Mouse (Mus musculus) v-Abl transformed pro-B cells (cell line): ENCODE data around the gene Ppp1r3a.
"Not testable (repeated sequence)": the region's sequence is repeated elsewhere in the genome, so short reads cannot be mapped to it uniquely, and the experiment has no call there.

ENCODE experiments used
- in situ Hi-C, 2 experiments: fragments of 400-800 bp; cut with MboI; formaldehyde crosslinking; loops; one replicate each; pipeline ENCODE4 v1.15.1; 2025; ENCODE audit not compliant: unreplicated experiment in 2 of 2

The Ppp1r3a gene

DNA sequence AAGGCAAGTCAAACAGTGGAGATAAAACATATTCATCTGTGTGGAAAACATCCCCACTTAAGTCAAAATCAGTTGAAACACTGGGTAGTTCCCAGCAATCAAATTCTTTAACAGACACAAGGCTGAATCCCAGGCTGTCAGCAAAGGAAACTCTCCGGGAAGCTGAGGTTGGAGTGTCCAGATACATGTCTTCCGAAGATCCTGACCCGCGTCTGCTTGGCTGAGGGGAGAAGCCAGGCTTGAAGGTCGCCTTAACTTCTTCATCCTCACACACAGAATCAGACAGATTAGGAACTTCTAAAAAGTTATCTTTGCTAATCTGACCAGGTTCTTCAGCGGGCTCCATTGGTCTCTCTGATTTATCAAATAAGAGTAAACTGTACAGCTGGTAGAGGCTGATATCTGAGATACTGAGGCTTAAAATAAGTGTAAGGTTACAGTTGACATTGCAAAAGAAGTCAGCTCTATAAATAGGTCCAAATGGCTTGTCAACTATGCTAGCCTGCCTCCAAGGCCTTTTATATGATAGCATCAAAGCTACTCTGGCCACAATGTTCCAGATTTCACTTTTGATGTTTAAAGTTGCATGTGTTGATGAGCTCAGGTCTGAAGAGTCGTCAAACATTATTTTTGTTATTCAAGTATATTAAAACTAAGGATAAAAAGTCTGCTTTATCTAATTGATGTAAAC, at the start of gene Ppp1r3a:
Gene Ppp1r3a (minus strand): TSS at position 374 of the 691 bp plus-strand sequence.
- in situ Hi-C loops, result no loop called here

DNA sequence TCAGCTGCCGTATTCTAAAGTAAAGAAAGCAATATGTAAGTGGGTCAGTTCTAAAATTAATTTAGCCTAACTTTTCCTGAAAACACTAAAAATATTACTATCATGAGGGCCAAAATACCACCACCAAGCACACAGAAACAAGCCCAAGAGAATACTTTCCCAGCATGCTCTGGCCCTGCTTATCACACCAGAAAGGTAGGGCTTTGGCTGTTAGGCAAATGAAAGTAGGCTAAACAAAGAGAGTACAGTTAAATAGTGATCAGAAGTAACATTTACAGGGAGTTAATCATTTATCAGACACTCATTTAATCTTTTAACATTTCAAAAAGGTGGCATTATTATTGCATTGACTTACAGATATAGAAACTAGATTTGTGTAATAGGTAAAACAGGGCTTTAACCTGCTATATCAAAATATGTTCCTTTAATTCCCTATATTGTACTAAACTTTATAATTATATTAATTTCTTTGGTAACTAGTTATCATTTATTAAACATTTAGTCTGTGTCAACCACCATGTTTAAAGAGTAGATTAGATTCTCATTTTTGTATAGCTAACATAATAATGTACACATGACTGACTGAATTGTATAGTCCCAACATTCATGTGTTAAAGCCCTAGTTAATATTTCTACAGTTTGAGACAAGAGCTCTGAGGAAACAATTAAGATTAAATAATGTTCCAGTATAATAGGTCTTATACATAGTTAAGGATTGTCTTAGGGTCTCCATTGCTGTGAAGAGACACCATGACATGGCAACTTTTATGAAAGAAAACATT, 32.3 kb upstream of the Ppp1r3a start:
- in situ Hi-C loops, result no loop called here

DNA sequence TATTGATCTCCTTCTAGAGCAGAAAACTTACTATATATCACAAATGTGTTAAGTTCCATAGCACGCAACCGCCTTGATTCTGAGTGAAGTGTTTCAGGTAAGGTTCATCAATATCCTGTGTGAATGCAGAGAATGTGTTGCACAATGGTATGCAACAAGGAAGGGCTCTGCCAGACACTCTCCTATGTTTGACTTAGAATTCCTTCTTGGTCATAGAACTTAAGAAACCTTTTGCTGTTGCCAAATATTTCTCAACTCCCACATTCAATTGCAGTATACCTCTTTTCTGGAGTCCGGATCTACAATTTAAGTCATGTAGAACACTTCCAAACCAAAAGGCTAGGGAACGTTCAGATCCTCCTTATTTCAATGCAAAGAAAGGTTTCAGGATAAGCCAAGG, 22.8 kb upstream of the Ppp1r3a start:
- in situ Hi-C loops, result no loop called here

DNA sequence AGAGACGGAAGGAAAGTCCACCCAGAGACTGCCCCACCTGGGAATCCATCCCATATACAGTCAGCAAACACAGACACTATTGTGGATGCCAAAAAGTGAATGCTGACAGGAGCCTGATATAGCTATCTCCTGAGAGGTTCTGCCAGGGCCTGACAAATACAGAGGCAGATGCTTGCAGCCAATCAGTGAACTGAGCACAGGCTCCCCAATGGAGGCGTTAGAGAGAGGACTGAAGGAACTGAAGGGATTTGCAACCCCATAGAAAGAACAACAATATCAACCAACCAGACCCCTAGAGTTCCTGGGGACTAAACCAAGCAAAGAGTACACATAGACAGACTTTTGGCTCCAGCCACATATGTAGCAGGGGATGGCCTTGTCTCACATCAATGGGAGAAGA, 16.6 kb upstream of the Ppp1r3a start:
- in situ Hi-C loops, result no loop called here

DNA sequence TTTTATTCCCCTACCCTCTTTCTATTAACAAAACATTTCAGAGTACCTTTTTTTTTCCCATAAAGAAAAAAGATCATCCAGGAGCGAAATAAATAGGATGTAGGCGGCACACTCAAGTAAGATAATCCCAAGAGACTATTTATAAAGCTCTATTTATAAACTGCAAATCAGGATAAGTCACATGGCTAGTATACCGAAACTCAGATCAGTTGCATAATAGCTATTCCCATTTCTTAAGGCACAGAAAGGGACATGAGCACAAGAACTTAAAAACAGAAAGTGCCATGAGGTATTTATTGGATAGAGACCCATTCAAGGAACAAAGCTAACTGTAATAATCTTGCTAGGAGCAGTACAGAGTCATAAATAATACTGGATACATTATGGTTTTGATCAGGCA, 2.4 kb upstream of the Ppp1r3a start:
- in situ Hi-C loops, result no loop called here

DNA sequence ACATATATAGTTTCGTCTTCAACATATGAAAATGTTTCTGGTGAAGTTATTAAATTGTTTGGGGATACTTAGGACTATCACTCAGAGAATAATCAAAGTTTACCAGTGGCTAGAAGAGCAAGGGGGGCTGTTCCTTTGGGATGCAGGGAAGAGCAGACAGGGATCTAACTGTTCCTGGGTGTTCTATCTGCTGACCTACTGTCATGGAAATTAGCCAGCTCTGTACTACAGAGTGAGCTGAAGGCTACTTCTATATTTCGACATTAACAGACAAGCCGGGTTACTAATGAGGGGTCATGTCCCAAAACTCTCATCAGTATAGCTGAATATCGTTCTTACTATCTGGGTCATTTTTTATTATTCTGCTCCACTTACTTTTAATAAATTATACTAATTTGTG, 1.6 kb downstream of the Ppp1r3a start:
- in situ Hi-C loops, result no loop called here

DNA sequence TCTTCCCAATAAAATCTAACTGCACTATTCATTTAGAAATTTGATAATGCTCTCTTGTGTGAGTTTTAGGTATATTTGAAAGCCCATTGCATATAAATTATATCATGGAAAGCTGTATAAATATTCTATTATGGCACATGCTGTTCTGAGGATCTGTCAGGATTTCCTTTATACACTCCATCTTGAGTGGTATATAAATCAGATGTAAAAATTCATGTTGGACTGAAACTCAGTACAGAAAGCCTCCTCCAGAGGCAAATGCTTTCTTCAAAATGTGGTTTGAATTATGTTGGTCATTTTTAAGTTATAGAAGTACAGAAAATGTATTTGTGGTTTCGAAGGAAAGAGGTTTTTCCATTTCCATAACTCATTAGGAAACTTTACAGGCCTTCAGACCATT, 2.9 kb downstream of the Ppp1r3a start:
- in situ Hi-C loops, result no loop called here

DNA sequence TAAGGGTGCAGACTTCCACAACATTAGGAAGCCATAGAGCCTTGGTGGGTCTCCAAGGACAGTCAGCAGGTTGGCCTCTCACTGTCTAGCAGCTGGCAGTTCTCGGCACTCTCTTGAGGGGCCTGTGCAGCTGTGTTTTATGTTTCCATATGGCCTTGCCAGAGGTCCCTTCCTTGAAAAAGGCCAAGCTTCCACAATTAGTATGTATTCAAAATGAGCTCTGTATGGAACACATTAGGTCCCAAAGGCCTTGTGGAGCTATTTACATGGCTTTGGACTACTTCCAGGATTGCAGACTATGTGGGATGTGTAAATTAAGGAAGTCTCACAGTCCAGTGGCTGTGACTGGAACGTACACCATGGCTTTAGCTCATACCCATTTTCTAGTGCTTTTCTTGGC, 8.1 kb downstream of the Ppp1r3a start:
- in situ Hi-C loops, result no loop called here

DNA sequence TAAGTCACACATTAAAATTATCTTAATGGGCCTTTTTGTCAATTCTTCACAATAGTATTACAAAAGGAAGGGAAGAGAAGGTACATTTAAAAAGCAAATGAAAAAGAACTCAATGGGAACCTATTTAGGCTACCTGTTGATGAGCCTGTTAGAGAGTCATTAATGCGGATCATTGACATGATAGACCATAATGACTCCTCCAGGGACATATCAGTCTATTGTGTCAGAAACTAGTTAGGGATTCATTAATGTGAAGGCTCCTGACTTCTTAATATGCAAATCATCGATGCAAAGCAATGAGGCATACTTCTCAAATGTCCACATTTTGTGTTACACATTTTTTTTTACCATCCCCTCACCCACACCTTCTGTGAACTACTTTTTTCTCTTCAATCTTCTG, 19.1 kb downstream of the Ppp1r3a start:
- in situ Hi-C loops, result no loop called here

DNA sequence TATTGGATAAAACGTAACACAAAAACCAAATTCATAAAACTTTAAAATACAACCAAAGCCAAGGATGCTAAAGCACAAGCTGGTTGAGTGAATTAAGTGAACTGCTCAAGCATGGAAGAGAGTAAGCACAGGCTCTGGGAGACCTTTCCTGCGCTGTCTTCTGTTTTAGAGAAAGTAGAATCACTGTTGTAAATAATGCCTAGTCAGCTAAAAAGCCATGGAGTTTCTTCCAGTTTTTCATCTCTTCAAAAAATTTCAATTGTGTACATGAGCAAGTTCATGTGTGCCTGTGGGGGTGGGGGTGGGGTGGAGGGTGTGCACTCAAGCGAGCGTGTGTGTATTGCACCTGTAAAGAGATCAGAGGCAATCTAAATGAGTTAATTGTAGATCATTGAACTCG, 24.1 kb downstream of the Ppp1r3a start:
- in situ Hi-C loops, result no loop called here

DNA sequence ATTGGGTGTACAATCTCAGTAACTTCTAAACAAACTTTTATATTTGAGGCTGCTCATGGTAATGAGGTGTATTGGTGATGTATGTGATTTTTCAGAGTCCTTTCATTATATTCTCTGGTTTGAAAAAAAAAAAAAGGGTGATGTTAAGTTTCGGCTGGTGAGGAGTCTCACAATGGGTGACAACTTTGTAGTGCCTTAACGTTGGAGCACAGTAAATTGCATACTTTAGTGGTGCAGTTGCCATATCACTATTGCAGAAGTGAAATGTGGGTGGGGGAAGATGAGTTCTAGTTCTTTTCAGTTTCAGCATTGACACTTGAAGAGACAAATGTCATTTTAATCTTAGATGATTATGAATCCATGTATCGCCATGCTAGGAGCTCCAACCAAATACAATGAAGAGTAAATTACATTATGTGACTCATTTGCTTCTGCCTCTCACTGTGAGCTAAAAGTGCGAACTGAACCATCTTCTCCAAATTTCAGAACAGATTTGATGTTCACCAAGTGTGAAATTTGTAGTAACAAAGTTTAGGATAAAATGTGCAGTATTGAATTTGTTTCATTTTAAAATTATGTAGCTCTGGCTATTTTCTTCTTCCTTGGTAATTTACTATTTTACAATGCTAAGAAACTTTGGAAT, 34.2 kb downstream of the Ppp1r3a start:
- in situ Hi-C loops, result no loop called here

DNA sequence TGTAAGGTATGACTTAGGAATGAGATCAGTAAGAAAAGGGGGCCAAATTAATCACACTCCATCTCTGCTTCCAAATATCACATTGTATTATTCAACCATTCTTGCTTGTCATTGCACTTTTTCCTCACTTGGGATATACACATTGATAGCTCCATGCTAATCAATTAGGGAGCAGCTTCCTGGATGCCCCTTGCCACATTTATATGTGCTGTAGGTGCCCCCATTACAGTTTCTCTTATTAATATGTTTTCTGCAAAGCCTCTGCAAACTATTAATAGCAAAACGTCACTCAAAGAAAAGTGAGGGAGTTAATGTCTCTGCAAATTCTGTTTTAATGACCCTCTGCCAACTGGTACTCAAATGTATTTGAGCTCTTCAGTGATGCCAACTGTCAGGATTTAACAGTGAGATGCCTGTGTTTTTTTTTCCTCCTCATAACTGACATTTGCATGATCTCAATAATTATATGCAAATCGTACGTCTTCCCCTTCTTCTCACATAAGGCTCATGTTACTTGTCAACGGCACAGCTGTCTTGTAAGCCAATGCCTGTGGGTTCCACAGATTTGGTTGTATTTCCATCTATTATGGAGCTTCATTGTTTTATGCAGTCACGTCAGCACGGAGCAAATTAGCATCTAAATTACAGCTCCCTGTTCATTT, 34.8 kb downstream of the Ppp1r3a start:
- in situ Hi-C loops, result no loop called here

DNA sequence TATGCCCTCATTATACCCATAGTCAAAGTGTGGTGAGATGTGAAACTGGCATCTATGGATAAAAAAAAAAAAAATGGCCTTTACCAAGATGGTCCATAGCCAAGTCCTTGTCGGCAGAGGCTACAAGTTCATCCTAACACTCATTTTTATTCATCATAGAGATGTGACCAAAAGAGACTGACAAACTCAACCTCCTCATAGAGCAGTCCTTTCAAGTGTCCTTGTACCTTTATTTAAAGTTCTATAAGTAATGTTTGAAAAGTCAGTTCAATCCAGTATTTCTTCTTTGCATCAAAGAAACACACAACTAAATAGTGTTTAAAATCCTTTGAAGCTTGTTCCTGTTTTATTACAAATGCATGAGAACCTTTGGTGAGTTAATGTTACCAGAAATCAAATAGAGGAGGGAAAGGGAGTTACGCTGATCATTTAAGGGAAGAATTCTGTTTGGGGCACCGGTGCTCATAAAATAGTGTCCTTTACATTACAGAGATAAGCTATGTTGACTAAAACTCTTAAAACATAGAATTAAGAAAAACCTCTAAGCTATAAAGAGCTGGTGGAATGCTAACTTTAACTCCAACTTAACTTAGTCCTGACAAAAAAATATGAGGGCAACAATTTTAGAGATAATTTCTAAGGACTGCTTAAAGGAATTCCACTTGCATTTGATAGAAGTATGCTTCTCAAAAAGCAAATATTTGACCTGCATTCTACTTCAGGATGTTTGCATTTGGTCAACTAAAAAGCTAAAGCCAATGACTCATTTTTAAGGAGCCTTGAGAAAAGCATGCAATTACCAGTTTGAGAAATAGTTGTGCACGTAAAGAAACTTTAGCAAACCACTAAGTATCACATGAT, 39.7 kb downstream of the Ppp1r3a start:
- in situ Hi-C loops, result no loop called here

DNA sequence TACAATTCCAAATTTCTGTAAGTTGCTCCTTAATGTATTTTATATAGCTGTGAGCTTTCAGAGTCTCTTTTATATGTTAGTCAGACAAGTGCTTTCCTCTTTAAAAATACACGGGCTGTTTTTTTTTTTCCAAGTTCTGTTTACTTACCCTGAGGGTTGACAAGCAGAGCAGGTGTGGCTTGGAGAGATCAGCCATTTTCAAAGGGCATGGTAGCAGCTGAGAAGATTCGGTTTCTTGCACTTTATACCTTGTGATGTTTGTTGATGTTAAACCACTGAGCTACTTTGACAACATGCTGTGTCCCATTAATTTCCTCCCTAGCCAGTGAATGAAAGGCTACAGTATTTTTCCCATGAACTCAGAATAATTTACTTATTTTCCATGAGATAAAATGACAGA, 42.9 kb downstream of the Ppp1r3a start:
- in situ Hi-C loops, result no loop called here

DNA sequence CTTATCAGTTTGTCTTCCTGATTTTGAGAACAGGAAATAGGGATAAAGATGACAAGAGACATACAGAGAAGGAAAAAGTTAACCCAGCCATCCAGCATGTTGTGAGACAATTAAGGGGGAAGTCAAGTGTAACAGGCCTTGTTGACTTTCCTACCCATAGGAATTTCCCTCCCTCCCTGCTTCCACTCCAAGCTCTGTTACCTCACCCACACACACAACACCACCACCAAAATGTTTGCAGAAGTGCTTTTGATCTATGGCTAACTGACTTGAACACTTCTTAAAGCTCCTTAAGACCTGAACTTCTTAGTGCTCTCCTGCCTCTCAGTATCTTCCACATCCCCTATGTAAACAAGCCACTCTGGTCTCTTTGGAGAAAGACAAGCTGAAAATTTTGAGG, 55.0 kb downstream of the Ppp1r3a start:
- in situ Hi-C loops, result no loop called here

DNA sequence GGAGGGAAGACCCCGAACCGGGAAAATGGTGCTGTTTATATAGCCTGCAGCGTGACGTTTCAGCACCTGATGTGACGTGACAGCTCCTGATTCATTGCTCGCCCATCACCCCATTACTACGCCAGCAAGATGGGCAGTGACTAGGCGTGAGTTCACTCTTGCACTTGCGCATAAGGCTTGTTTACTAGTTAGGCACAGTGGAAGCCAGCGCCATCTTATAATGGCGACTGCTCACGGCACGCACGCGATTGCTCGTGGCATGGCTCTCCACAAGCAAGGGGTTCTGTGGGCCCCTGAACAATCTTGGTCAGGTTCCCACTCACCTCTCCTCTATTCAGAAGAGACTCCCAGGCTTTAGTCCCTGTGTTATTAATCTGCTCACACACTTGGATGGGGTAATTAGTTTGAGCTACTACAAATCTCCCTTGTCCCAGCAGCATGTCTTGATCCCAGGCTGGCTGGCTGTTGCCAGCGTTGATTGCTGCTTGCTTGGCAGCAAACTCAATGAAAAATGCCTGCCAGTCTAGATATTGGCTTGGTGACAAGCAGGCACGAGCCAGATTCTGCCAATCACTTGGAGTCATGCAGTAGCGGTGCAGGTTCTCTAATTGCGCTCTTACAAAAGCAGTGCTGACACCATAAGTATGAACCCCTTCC, 75.7 kb downstream of the Ppp1r3a start:
- in situ Hi-C loops, result not testable (repeated sequence)

DNA sequence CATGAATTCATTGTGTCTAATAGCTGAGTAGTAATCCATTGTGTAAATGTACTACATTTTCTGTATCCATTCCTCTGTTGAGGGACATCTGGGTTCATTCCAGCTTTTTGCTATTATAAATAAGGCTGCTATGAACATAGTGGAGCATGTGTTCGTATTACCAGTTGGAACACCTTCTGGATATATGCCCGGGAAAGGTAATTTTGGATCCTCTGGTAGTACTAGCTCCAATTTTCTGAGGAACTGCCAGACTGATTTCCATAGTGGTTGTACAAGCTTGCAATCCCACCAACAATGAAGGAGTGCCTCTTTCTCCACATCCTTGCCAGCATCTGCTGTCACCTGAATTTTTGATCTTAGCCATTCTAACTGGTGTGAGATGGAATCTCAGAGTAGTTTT, 86.1 kb downstream of the Ppp1r3a start:
- in situ Hi-C loops, result not testable (repeated sequence)

DNA sequence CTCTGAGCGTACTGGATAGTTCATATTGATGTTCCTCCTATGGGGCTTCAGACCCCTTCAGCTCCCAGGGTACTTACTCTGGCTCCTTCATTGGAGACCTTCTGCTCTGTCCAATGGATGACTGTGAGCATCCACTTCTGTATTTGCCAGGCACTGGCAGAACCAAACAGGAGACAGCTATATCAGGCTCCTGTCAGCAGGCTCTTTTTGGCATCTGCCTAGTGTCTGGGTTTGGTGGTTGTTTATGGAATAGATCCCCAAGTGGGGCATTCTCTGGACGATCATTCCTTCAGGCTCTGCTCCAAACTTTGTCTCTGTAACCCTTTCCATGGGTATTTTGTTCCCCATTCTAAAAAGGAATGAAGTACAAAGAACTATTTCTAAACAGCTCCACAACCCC, 87.4 kb downstream of the Ppp1r3a start:
- in situ Hi-C loops, result not testable (repeated sequence)
